Mouse (Mus musculus) bone marrow, adult 2 months (tissue): Measurements from ENCODE around the gene Tbrg4.

Experiments used
- CTCF ChIP-seq: fragments of 200-500 bp; IDR thresholded peaks from 2 replicates; pipeline ENCODE4 v1.5.1; 2011; ENCODE audit warnings: low read length, control low read depth; ENCODE audit not compliant: control insufficient read depth, insufficient read depth
- POLR2A ChIP-seq: fragments of 200-500 bp; IDR thresholded peaks from 2 replicates; pipeline ENCODE4 v1.6.1; 2011; ENCODE audit warnings: low read depth, mild to moderate bottlenecking, control low read depth, low read length, borderline replicate concordance; ENCODE audit not compliant: control insufficient read depth

- no peak for TF ChIP-seq POLR2A
- TF ChIP-seq CTCF: no peak
These were observed 1.1 kb downstream of the Tbrg4 start for GRCm38 (mm10) chr11:6624619-6625382.
